Mouse (Mus musculus) C2C12 (cell line): ENCODE measurements around the gene Gak. TPM values are rescaled to one million over a fixed set of nuclear protein-coding genes. Genes with fewer than 3 reads are reported as not detected.

Experiments used
- H3K27me3 ChIP-seq: one replicate; pipeline ENCODE4 v1.6.1; 2011; ENCODE audit not compliant: control insufficient read depth, insufficient read depth, insufficient read length
- H3K36me3 ChIP-seq: one replicate; pipeline ENCODE4 v1.6.1; 2011; ENCODE audit not compliant: control insufficient read depth, insufficient read depth
- H3K4me3 ChIP-seq: one replicate; pipeline ENCODE4 v1.5.1; 2011; ENCODE audit warnings: mild to moderate bottlenecking, control low read depth; ENCODE audit not compliant: poor library complexity, insufficient read depth, severe bottlenecking
- H3K79me2 ChIP-seq: one replicate; pipeline ENCODE4 v1.6.1; 2011; ENCODE audit not compliant: control insufficient read depth, insufficient read depth
- H3K79me3 ChIP-seq: one replicate; pipeline ENCODE4 v1.6.1; 2011; ENCODE audit warnings: low read depth, control low read depth
- H3ac ChIP-seq: one replicate; pipeline ENCODE3; 2011; ENCODE audit warnings: low read depth; ENCODE audit not compliant: control insufficient read depth, insufficient read length
- CEBPB ChIP-seq: IDR thresholded peaks from one replicate; pipeline ENCODE4 v1.6.1; 2011; ENCODE audit warnings: low read depth, mild to moderate bottlenecking, control low read depth, moderate library complexity
- CTCF ChIP-seq: IDR thresholded peaks from one replicate; pipeline ENCODE4 v1.5.1; 2011; ENCODE audit not compliant: control insufficient read depth, insufficient read depth, insufficient read length
- FOSL1 ChIP-seq: IDR thresholded peaks from one replicate; pipeline ENCODE4 v1.8.0; 2011; ENCODE audit warnings: mild to moderate bottlenecking, low read length; ENCODE audit not compliant: poor library complexity, insufficient read depth, severe bottlenecking
- MAX ChIP-seq: IDR thresholded peaks from one replicate; pipeline ENCODE4 v1.6.1; 2011; ENCODE audit warnings: mild to moderate bottlenecking, control low read depth
- MYOD1 ChIP-seq: IDR thresholded peaks from one replicate; pipeline ENCODE4 v1.6.1; 2011; ENCODE audit warnings: low read depth; ENCODE audit not compliant: control insufficient read depth, insufficient read length
- MYOG ChIP-seq: IDR thresholded peaks from one replicate; pipeline ENCODE4 v1.6.1; 2011; ENCODE audit not compliant: control insufficient read depth, insufficient read length; ENCODE audit errors: extremely low read depth
- USF1 ChIP-seq: IDR thresholded peaks from one replicate; pipeline ENCODE4 v1.6.1; 2011; ENCODE audit warnings: low read depth, mild to moderate bottlenecking, control low read depth, moderate library complexity
- polyA plus RNA-seq: library from polyadenylated mRNA; unstranded; fragments of >200 nt; fragmentation: generic; extraction: Trizol; gene quantifications from one replicate; pipeline ENCODE4 v1.2.1, GENCODE M21; 2012; ENCODE audit warnings: missing spikeins

Gak gene
- polyA plus RNA-seq, 1 experiment: 44.0 TPM

GRCm38 (mm10) chr5:108667370-108667769, 37.8 kb upstream of the Gak start:
- Histone ChIP-seq H3K79me3 (no peaks in the 10 kb centered on the region), H3K36me3 (no peaks in the 10 kb centered on the region), H3ac (no peak overlapping the region), H3K4me3 (no peak overlapping the region), H3K27me3 (no peaks in the 10 kb centered on the region), H3K79me2 (no peaks in the 10 kb centered on the region)
- no peak for TF ChIP-seq MYOG
- no peak for TF ChIP-seq CEBPB
- TF ChIP-seq MAX: no peak
- no peak for TF ChIP-seq FOSL1
- TF ChIP-seq MYOD1: no peak
- no peak for TF ChIP-seq USF1
- TF ChIP-seq CTCF: no peak

- Histone ChIP-seq H3K79me2 (peaks cover 3% of the 10 kb centered on the region), H3K4me3 (no peak overlapping the region), H3K79me3 (peaks cover 2% of the 10 kb centered on the region), H3K27me3 (no peaks in the 10 kb centered on the region), H3K36me3 (no peaks in the 10 kb centered on the region), H3ac (no peak overlapping the region)
- TF ChIP-seq MAX (no peak), CTCF (no peak), USF1 (no peak), CEBPB (no peak), MYOG (no peak), FOSL1 (no peak), MYOD1 (no peak)
Measured at GRCm38 (mm10) chr5:108665066-108665465, 35.5 kb upstream of the Gak start.

DNA sequence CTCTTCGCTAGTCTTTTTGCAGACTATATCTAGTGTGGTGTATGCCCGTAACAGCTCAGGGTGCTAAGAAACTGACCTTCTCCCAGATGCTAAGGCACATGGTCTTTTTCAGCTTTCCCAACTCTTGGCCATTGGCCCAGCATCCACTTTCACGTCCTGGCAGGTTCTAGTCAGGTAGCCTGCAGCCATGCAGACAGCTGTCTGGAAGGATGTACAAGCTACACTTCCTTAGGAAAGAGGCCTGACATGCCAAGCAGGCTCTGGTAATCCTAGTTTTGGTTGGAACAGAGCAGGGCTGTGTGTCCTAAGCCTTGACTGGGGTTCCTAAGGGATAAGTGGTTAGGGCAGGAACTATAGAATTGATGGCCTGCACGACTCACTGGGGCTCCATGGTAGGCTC, 33.2 kb upstream of the Gak start:
- H3K4me3 ChIP-seq: no peak overlapping the region
- H3ac ChIP-seq: no peak overlapping the region
- no peaks in the 10 kb centered on the region for H3K36me3 ChIP-seq
- H3K27me3 ChIP-seq: no peaks in the 10 kb centered on the region
- peaks cover 13% of the 10 kb centered on the region for H3K79me2 ChIP-seq
- H3K79me3 ChIP-seq: peaks cover 4% of the 10 kb centered on the region
- TF ChIP-seq MAX (no peak), FOSL1 (no peak), MYOG (no peak), CTCF (no peak), MYOD1 (no peak), CEBPB (no peak), USF1 (no peak)

DNA sequence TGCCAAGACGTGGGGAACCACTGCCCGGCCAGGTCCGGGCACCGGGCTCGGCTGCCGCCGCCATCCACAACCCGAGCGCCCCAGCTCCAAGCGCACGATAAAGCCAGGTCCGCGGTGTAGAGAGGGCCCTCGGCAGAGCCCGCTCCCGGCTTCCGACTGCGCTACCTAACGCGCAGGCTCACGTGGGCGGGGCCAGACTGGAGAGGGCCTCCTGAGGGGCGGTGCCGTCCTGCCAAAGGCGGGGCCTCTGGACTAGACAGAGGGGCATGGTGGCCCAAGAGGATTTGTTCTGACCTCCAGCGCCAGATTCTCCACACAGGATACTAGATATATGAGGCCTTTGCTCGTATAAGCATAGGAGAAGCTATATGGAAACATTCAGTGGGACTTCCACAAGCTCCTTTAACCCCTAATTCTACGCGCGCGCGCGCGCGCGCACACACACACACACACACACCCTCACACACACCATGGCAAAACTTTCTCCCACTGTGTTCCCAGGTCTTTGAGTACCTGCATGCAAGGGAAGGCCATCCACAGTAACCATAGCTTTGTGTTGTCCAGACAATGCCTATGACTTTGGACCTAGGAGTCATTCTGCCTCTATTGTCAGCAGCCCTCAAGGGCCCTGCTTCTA, 31.2 kb upstream of the Gak start:
- TF ChIP-seq MYOG: no peak
- TF ChIP-seq MAX: no peak
- TF ChIP-seq MYOD1: no peak
- TF ChIP-seq FOSL1: no peak
- TF ChIP-seq CTCF: no peak
- TF ChIP-seq USF1: no peak
- no peak for TF ChIP-seq CEBPB
- Histone ChIP-seq H3K36me3 (no peaks in the 10 kb centered on the region), H3K79me2 (peaks cover 13% of the 10 kb centered on the region), H3K79me3 (peaks cover 4% of the 10 kb centered on the region), H3K27me3 (no peaks in the 10 kb centered on the region), H3ac (peak overlapping the region; percentile 53), H3K4me3 (peak overlapping the region; percentile 56)

GRCm38 (mm10) chr5:108659698-108660631, 30.4 kb upstream of the Gak start, which contains the start of gene Idua:
TSS of gene Idua (plus strand) at chr5:108660331.
- TF ChIP-seq USF1 (no peak), MAX (no peak), MYOD1 (no peak), CEBPB (no peak), CTCF (no peak), MYOG (no peak), FOSL1 (no peak)
- Histone ChIP-seq H3K36me3 (peaks cover 4% of the 10 kb centered on the region), H3K79me2 (peaks cover 13% of the 10 kb centered on the region), H3K27me3 (no peaks in the 10 kb centered on the region), H3K79me3 (peaks cover 4% of the 10 kb centered on the region), H3K4me3 (peak within 1 kb of the TSS; percentile 56), H3ac (peak within 1 kb of the TSS; percentile 53)
